Mouse (Mus musculus) small intestine, adult 2 months (tissue): ENCODE data around the gene Arnt2.

ENCODE experiments used
- CTCF ChIP-seq: fragments of 200-500 bp; IDR thresholded peaks from 2 replicates; pipeline ENCODE4 v1.5.1; 2012; ENCODE audit warnings: low read depth, mild to moderate bottlenecking, control low read depth, inconsistent platforms, low read length, moderate library complexity, mixed read lengths; ENCODE audit not compliant: insufficient replicate concordance, insufficient read length; ENCODE audit errors: extremely low read depth
- POLR2A ChIP-seq: fragments of 200-500 bp; IDR thresholded peaks from 2 replicates; pipeline ENCODE4 v1.6.1; 2012; ENCODE audit warnings: low read depth, mild to moderate bottlenecking, control low read depth, inconsistent platforms, low read length, moderate library complexity

DNA sequence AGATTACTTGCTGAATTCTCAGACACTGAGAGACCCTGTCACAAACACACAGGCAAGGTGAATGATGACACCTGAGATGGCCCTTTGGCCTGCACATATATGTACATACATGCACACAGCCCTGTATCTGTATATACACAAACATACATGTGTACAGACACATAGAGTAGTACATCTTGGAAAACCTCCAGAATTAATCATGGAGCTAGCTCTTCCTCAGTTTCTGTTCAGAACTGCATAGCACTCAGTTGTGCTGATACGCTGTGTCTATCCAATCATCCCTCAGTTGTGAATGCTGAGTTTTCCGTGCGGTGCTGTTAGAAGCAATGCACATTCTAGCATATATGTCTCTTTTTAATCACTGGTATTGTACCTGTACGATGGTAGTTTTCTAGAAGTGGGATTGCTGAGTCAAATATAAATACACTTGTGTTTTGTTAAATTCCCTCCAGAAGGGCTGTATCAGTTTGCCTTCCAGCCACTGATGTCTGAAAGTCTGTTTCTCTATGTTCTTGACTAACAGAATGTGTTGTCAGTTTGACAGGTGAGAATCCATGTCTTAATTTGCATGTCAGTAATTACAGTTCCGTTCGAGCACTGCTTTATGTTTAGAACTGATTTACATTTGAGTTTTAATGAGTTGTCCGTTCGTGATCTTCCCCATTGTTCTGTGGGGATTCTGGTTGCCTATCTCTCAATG, 123.3 kb downstream of the Arnt2 start:
- TF ChIP-seq CTCF: no peak
- no peak for TF ChIP-seq POLR2A
